Mouse (Mus musculus) urinary bladder, postnatal 10 days (tissue): Measurements from ENCODE around the gene Slc35b4.

Source experiments
- DNase-seq: peaks from one replicate; pipeline ENCODE4 v3.0.0; 2022; ENCODE audit warnings: low spot score

Slc35b4 gene

GRCm38 (mm10) chr6:34129261-34129660, 47.6 kb downstream of the Slc35b4 start:
- DNase-seq = no peak

GRCm38 (mm10) chr6:34124401-34124800, 52.5 kb downstream of the Slc35b4 start:
- DNase-seq = no peak

GRCm38 (mm10) chr6:34116838-34117478, 60.0 kb downstream of the Slc35b4 start:
- DNase-seq = no peak

GRCm38 (mm10) chr6:34111406-34111805, 65.5 kb downstream of the Slc35b4 start:
- no peak for DNase-seq

GRCm38 (mm10) chr6:34110571-34110970, 66.3 kb downstream of the Slc35b4 start:
- no peak for DNase-seq
